Mouse (Mus musculus): Measurements from ENCODE around the gene Hbs1l. TPM values are rescaled to one million over a fixed set of nuclear protein-coding genes. Genes with fewer than 3 reads are reported as not detected.

Gene Hbs1l
- total and polyA plus RNA-seq, 3 experiments, result 103 to 115 TPM; not detected in 1

DNA sequence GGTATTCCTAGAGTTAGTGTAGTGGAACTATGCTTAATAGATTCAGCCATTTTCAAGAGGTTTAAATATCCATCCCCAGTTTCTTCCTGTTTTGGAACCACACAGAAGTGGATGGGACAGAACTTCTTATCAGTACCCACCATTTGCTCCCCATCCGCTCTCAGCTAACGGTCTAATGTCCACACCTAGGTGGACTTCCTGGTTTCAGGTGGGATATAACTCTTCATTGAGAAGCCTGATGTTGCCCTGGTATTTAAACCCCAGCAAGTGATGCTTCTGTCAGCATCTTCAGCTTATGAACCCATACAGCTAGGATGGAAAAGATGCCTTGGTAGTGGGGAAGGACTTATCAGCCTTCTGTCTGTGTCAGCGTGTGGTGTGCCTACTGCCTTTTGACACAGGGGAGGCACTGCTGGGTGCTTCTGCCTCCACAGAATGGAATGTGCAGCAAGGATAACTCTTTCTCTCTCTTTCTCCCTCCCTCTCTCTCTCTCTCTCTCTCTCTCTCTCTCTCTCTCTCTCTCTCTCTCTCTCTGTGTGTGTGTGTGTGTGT, 89.4 kb downstream of the Hbs1l start (continued):
- TF ChIP-seq MAX (IDR thresholded peaks at IDR 0.05; ENCODE audit: low read length), result no peak
- TF ChIP-seq EP300 (IDR thresholded peaks at IDR 0.05; ENCODE audit: low read depth in 1 of 2, low read length in 2 of 2), result peak; percentile 83 to 88

GRCm38 (mm10) chr10:21389075-21389474, 93.3 kb downstream of the Hbs1l start:
- Histone ChIP-seq H3K36me3 (ENCODE audit: control insufficient read depth in 1 of 2, insufficient read depth in 2 of 2, low read length in 2 of 2) (peaks cover 0 to 20% of the 10 kb centered on the region in 2 experiments; a peak in 2 of 4 replicates), H3K4me1 (ENCODE audit: control insufficient read depth in 1 of 2, insufficient read depth in 2 of 2, low read length in 2 of 2) (peaks cover 4 to 23% of the 10 kb centered on the region in 2 experiments), H3K4me3 (ENCODE audit: control insufficient read depth in 1 of 2, insufficient read depth in 1 of 2, low read depth in 2 of 2, low read length in 2 of 2) (no peak overlapping the region), H3K79me2 (ENCODE audit: control insufficient read depth, insufficient read depth, low read length, poor library complexity) (no peaks in the 10 kb centered on the region), H3K27me3 (ENCODE audit: control insufficient read depth in 1 of 2, insufficient read depth in 2 of 2, low read length in 2 of 2) (no peaks in the 10 kb centered on the region), H3K9ac (ENCODE audit: control insufficient read depth, low read depth, low read length, poor library complexity, severe bottlenecking) (no peak overlapping the region), H3K27ac (ENCODE audit: control insufficient read depth, low read depth, low read length) (no peak overlapping the region), H3K9me3 (replicated peaks; ENCODE audit: insufficient read depth, low read length) (no peaks in the 10 kb centered on the region)
- no peak for DNase-seq (ENCODE audit: low read depth, low spot score)
- TF ChIP-seq POLR2A (IDR thresholded peaks at IDR 0.05; ENCODE audit: control insufficient read depth in 1 of 2, insufficient read depth in 1 of 2, low read depth in 1 of 2, low read length in 2 of 2, poor library complexity in 1 of 2) (no peak), MYC (IDR thresholded peaks at IDR 0.05; ENCODE audit: low read depth, low read length) (no peak), POLR2AphosphoS2 (IDR thresholded peaks at IDR 0.05; ENCODE audit: low read length) (no peak), ZNF384 (IDR thresholded peaks at IDR 0.05; ENCODE audit: low read depth, low read length) (no peak), NELFE (IDR thresholded peaks at IDR 0.05; ENCODE audit: low read depth, low read length) (no peak), KAT2A (conservative IDR thresholded peaks at IDR 0.05; ENCODE audit: low read depth, low read length) (no peak), HCFC1 (IDR thresholded peaks at IDR 0.05; ENCODE audit: low read depth, low read length) (no peak), GABPA (IDR thresholded peaks at IDR 0.05; ENCODE audit: low read depth, low read length) (no peak), SIN3A (IDR thresholded peaks at IDR 0.05; ENCODE audit: low read length) (no peak), RAD21 (IDR thresholded peaks at IDR 0.05; ENCODE audit: low read depth, low read length) (no peak), RCOR1 (IDR thresholded peaks at IDR 0.05; ENCODE audit: low read depth, low read length) (no peak), BHLHE40 (IDR thresholded peaks at IDR 0.05; ENCODE audit: borderline replicate concordance, low read depth, low read length) (no peak), TCF12 (IDR thresholded peaks at IDR 0.05; ENCODE audit: low read depth, low read length) (no peak), E2F4 (IDR thresholded peaks at IDR 0.05; ENCODE audit: borderline replicate concordance, low read depth, low read length) (no peak)

DNA sequence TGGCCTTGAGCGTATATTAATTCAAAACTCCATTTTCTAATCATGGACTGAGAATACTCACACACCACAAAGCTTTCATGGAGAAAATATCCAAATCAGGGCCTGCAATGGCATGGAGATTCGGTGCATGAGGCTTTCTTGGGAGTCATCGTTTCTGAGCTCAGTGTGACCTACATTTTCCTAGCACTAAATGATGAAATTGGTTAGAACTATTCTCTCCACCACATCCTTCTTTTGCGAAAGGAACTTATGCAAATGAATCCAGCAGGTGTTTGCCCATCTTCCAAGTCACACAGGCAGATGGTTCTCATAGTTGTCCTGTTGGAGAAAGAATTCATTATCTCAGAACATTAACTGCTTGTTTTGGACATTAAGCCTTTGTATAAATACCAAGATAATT, 94.7 kb downstream of the Hbs1l start:
- DNase-seq (ENCODE audit: low read depth, low spot score), result no peak
- Histone ChIP-seq H3K79me2 (ENCODE audit: control insufficient read depth, insufficient read depth, low read length, poor library complexity) (no peaks in the 10 kb centered on the region), H3K36me3 (ENCODE audit: control insufficient read depth in 1 of 2, insufficient read depth in 2 of 2, low read length in 2 of 2) (peaks cover 0 to 24% of the 10 kb centered on the region in 2 experiments; a peak in 2 of 4 replicates), H3K9ac (ENCODE audit: control insufficient read depth, low read depth, low read length, poor library complexity, severe bottlenecking) (no peak overlapping the region), H3K27me3 (ENCODE audit: control insufficient read depth in 1 of 2, insufficient read depth in 2 of 2, low read length in 2 of 2) (no peaks in the 10 kb centered on the region), H3K4me1 (ENCODE audit: control insufficient read depth in 1 of 2, insufficient read depth in 2 of 2, low read length in 2 of 2) (peaks cover 2 to 23% of the 10 kb centered on the region in 2 experiments), H3K27ac (ENCODE audit: control insufficient read depth, low read depth, low read length) (no peak overlapping the region), H3K4me3 (ENCODE audit: control insufficient read depth in 1 of 2, insufficient read depth in 1 of 2, low read depth in 2 of 2, low read length in 2 of 2) (no peak overlapping the region), H3K9me3 (replicated peaks; ENCODE audit: insufficient read depth, low read length) (no peaks in the 10 kb centered on the region)
- TF ChIP-seq MAFK (IDR thresholded peaks at IDR 0.05; ENCODE audit: borderline replicate concordance, low read depth, low read length) (no peak), TCF12 (IDR thresholded peaks at IDR 0.05; ENCODE audit: low read depth, low read length) (no peak), HCFC1 (IDR thresholded peaks at IDR 0.05; ENCODE audit: low read depth, low read length) (no peak), MXI1 (IDR thresholded peaks at IDR 0.05; ENCODE audit: low read depth, low read length) (no peak), JUND (IDR thresholded peaks at IDR 0.05; ENCODE audit: low read depth, low read length) (no peak)

All from MEL (cell line).